Mouse (Mus musculus): ENCODE measurements around the gene Slc2a9. TPM values are rescaled to one million over a fixed set of nuclear protein-coding genes. Genes with fewer than 3 reads are reported as not detected.

Slc2a9 gene
- total RNA-seq, 4 experiments from 2014 or later: 1.4 to 6.2 (median 3.7) TPM

Other genes with a start within 250 kb of the Slc2a9 start
- 10 to 100 TPM; 36.1 to 39.6 (median 37.4) TPM for gene Tmem128, start 243.0 kb downstream of the Slc2a9 start, total RNA-seq (2022)
- 10 to 100 TPM in 3 of 4 experiments, 1 to 10 TPM in 1; 2.6 to 26.4 (median 18.4) TPM for gene Otop1, start 227.2 kb downstream of the Slc2a9 start, total RNA-seq (2022)
- gene Drd5, start 183.8 kb downstream of the Slc2a9 start, total RNA-seq (2022): not detected
- 100 to 1,000 TPM; 119 to 140 (median 124) TPM for gene Wdr1, start 60.1 kb upstream of the Slc2a9 start, total RNA-seq (2022)
- 1 to 10 TPM; 5.3 to 7.5 (median 6.4) TPM for gene Zfp518b, start 181.7 kb upstream of the Slc2a9 start, total RNA-seq (2022)

Measured in adrenal gland, adult 8-10 months (tissue).